Mouse (Mus musculus): ENCODE results near the gene Cyp2c29. TPM values are rescaled to one million over a fixed set of nuclear protein-coding genes. Genes with fewer than 3 reads are reported as not detected.
"Not testable (repeated sequence)": the region's sequence is repeated elsewhere in the genome, so short reads cannot be mapped to it uniquely, and the experiment has no call there.

The Cyp2c29 gene
- not detected in 2 replicates for polyA plus RNA-seq (2012)

- not testable (repeated sequence) for TF ChIP-seq GATA1 (IDR thresholded peaks at IDR 0.05; ENCODE audit: low read length)
Observed at GRCm38 (mm10) chr19:39269105-39269504, at the start of gene Cyp2c29. Gene Cyp2c29, plus strand, starts transcription at chr19:39269405.

GRCm38 (mm10) chr19:39282801-39283200 is 13.6 kb downstream of the Cyp2c29 start:
- TF ChIP-seq GATA1 (IDR thresholded peaks at IDR 0.05; ENCODE audit: low read length), result no peak

GRCm38 (mm10) chr19:39285637-39286036 is 16.4 kb downstream of the Cyp2c29 start:
- TF ChIP-seq GATA1 (IDR thresholded peaks at IDR 0.05; ENCODE audit: low read length), result no peak

GRCm38 (mm10) chr19:39286825-39287224 is 17.6 kb downstream of the Cyp2c29 start:
- TF ChIP-seq GATA1 (IDR thresholded peaks at IDR 0.05; ENCODE audit: low read length), result no peak

GRCm38 (mm10) chr19:39288978-39289377 is 19.8 kb downstream of the Cyp2c29 start:
- TF ChIP-seq GATA1 (IDR thresholded peaks at IDR 0.05; ENCODE audit: low read length), result no peak

Other genes starting within 250 kb of the Cyp2c29 start
- gene Cyp2c65, start 208.4 kb upstream of the Cyp2c29 start, polyA plus RNA-seq (2012), result not detected in 2 replicates
- not detected in 2 replicates for gene Cyp2c66, start 155.5 kb upstream of the Cyp2c29 start, polyA plus RNA-seq (2012)
- gene Cyp2c38, start 193.7 kb downstream of the Cyp2c29 start, polyA plus RNA-seq (2012), result not detected in 2 replicates
- gene Cyp2c39, start 241.5 kb downstream of the Cyp2c29 start, polyA plus RNA-seq (2012), result not detected in 2 replicates